Mouse (Mus musculus): Measurements from ENCODE around the gene Abcb6.

DNA sequence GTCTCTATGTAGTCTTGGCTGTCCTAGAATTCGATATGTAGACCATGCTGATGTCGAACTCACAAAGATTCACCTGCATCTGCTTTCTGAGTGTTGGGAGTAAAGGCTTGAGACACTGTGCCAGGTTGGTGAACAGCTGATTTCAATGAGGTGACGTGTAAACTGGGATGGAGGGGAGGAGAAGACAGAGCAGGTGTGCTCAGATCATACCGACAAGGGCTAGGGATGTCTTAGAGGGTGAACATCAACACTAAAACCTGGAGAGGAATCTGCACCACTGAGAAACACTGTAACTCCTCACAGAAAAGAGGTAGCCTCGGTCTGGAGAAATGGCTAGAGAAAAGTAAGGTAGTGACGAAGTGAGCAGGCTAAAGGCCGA is 12.1 kb downstream of the Abcb6 start:
- no peak for TF ChIP-seq CTCF (IDR thresholded peaks at IDR 0.05)
- no peak for TF ChIP-seq POLR2A (IDR thresholded peaks at IDR 0.05; ENCODE audit: insufficient read depth, low read depth, low read length)
- TF ChIP-seq EP300 (IDR thresholded peaks at IDR 0.05; ENCODE audit: insufficient read depth, low read depth, low read length): no peak
